In the genomic region with DNA sequence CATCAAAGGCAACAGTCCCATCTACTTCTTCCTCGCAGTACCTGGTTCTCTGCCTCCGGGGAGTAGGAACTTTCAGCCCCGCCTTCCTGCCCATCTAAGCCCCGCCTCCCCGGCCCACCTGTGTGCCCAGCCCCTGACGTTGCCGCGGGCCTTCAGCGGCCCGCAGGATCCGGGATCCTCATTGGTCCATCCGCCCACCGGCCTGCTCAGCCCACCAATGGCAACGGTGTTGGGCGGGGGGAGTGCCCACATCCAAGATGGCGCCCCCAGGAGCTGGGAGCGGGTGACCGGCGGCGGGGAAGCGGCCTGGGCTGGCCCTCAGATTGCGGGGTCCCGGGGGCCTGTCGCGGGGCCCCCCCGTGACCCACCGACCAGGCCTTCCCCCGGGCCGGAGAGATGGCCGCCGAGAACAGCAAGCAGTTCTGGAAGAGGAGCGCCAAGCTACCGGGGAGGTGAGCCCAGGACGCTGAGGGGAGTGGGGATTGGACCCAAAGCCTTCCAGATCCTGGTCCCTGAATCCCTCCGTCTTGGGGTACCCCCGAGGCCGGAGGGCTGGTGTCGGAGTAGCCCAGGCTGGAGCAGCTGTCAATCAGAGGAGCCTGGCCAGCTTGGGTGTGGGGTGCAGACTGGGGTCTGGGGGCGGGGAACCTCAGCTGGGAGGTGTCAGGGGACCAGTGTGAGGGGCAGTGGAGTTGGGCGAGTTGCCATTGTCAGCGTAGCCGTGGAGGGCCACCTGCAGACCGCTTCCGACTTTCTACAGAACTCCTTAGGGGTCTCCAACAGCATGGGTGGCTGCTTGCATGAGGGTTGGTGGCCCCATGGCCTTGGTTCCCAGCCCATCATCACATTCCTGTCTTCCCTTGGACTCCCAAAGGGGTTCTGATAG, we compare ENCODE assay signal across 8 mouse cellular contexts. TPM values are rescaled to one million over a fixed set of nuclear protein-coding genes. Genes with fewer than 3 reads are reported as not detected.
A peak's percentile ranks its signal among the peaks of the same experiment; 100 is the strongest.
DNase-seq lines count a peak whose midpoint lies in the region; ATAC-seq and TF ChIP-seq lines count a peak whose summit lies in the region.

Gene Gm17657, minus strand, starts transcription at position 96 of the 886 bp plus-strand sequence.
Gene Tbc1d22b, plus strand, starts transcription at position 243 of the 886 bp plus-strand sequence.

- H3K4me1 ChIP-seq in bone marrow macrophage, adult 2 months (ENCODE audit: control insufficient read depth, insufficient read depth, low read length): peaks cover 20% of the 10 kb centered on the region
- H3K4me1 ChIP-seq in embryonic fibroblast, embryonic 13.5 days (ENCODE audit: control insufficient read depth, insufficient read depth, low read length): peaks cover 6% of the 10 kb centered on the region; the same call in 1 of the 2 replicates
- peaks cover 16% of the 10 kb centered on the region for H3K4me1 ChIP-seq in heart, embryonic 11.5 days (ENCODE audit: control insufficient read depth, insufficient read depth, low read length)
- H3K4me1 ChIP-seq in kidney, embryonic 16.5 days (ENCODE audit: insufficient read depth, low read length): peaks cover 24% of the 10 kb centered on the region
- H3K4me1 ChIP-seq in liver, adult 2 months (ENCODE audit: control insufficient read depth, insufficient read depth, low read length): peaks cover 8% of the 10 kb centered on the region

- peak; percentile 98 for ATAC-seq in heart, embryonic 11.5 days (replicated peaks; ENCODE audit: insufficient number of reproducible peaks, low FRiP score, low TSS enrichment)
- ATAC-seq in kidney, embryonic 16.5 days (ENCODE audit: low FRiP score, low TSS enrichment): peak; percentile 98

- 0 out of 2 replicates have a peak within 1 kb of the TSS, but pooled peaks have one; percentile 8 for H3K27ac ChIP-seq in bone marrow macrophage, adult 2 months (ENCODE audit: insufficient read depth, low read depth, low read length)
- no peak within 1 kb of the TSS for H3K27ac ChIP-seq in embryonic fibroblast, embryonic 13.5 days (ENCODE audit: insufficient read depth, low read length)
- H3K27ac ChIP-seq in heart, embryonic 11.5 days (ENCODE audit: low read depth, low read length): peak within 1 kb of the TSS; percentile 64
- H3K27ac ChIP-seq in kidney, embryonic 16.5 days (ENCODE audit: low read length): peak within 1 kb of the TSS; percentile 50
- H3K27ac ChIP-seq in liver, adult 2 months (replicated peaks; ENCODE audit: insufficient read depth, low read depth, low read length): peak within 1 kb of the TSS; percentile 37; the same call in 1 of the 2 replicates

- peak within 1 kb of the TSS; percentile 92 for H3K4me3 ChIP-seq in bone marrow macrophage, adult 2 months (ENCODE audit: insufficient read depth, low read length)
- peak within 1 kb of the TSS; percentile 93 for H3K4me3 ChIP-seq in embryonic fibroblast, embryonic 13.5 days (ENCODE audit: insufficient read depth, low read length)
- H3K4me3 ChIP-seq in heart, embryonic 11.5 days (ENCODE audit: low read depth, low read length): peak within 1 kb of the TSS; percentile 95
- H3K4me3 ChIP-seq in kidney, embryonic 16.5 days (ENCODE audit: low read length): peak within 1 kb of the TSS; percentile 98
- H3K4me3 ChIP-seq in liver, adult 2 months (ENCODE audit: insufficient read depth, low read depth, low read length): peak within 1 kb of the TSS; percentile 85
- peak within 1 kb of the TSS; percentile 73 for H3K4me3 ChIP-seq in myocyte

- no peak for TF ChIP-seq POLR2A in bone marrow macrophage, adult 2 months (IDR thresholded peaks at IDR 0.05; ENCODE audit: borderline replicate concordance, low read depth, low read length)
- TF ChIP-seq POLR2A in embryonic fibroblast, embryonic 13.5 days (IDR thresholded peaks at IDR 0.05; ENCODE audit: low read depth, low read length): peak; percentile 68
- TF ChIP-seq POLR2A in liver, adult 2 months (IDR thresholded peaks at IDR 0.05; ENCODE audit: extremely low read depth, insufficient read depth, low read length): 0 out of 2 replicates have a peak, but pooled peaks have one; percentile 34
- peak; percentile 67 for TF ChIP-seq POLR2A in myocyte (IDR thresholded peaks at IDR 0.05; ENCODE audit: insufficient read length, low read depth)

- H3K9me3 ChIP-seq in heart, embryonic 11.5 days (replicated peaks; ENCODE audit: control insufficient read depth, low read length): no peaks in the 10 kb centered on the region
- H3K9me3 ChIP-seq in kidney, embryonic 16.5 days (ENCODE audit: low read length): no peaks in the 10 kb centered on the region

- H3K36me3 ChIP-seq in heart, embryonic 11.5 days (ENCODE audit: control insufficient read depth, insufficient read depth, low read length): no peaks in the 10 kb centered on the region
- H3K36me3 ChIP-seq in kidney, embryonic 16.5 days (ENCODE audit: insufficient read depth, low read length): no peaks in the 10 kb centered on the region
- no peaks in the 10 kb centered on the region for H3K36me3 ChIP-seq in liver, adult 2 months (ENCODE audit: control insufficient read depth, insufficient read depth, low read length)
- no peaks in the 10 kb centered on the region for H3K36me3 ChIP-seq in myocyte (ENCODE audit: control insufficient read depth, insufficient read depth)
- H3K36me3 ChIP-seq in splenic B cell, adult 2 months (ENCODE audit: control insufficient read depth, insufficient read depth, low read length, poor library complexity, severe bottlenecking): no peaks in the 10 kb centered on the region

- peak; percentile 98 for DNase-seq in A20 (ENCODE audit: low read depth, low spot score)
- peak; percentile 79 for DNase-seq in liver, adult 2 months (ENCODE audit: extremely low read depth, low read depth, low spot score)
- peak; percentile 96 for DNase-seq in splenic B cell, adult 2 months (ENCODE audit: low read depth, low spot score)

- H3K4me2 ChIP-seq in heart, embryonic 11.5 days: peak within 1 kb of the TSS; percentile 97
- peak within 1 kb of the TSS; percentile 96 for H3K4me2 ChIP-seq in kidney, embryonic 16.5 days (replicated peaks; ENCODE audit: low read depth, low read length)
- peak within 1 kb of the TSS; percentile 92 for H3K4me2 ChIP-seq in myocyte (ENCODE audit: low read depth)

- no peaks in the 10 kb centered on the region for H3K27me3 ChIP-seq in heart, embryonic 11.5 days (ENCODE audit: control insufficient read depth, insufficient read depth, low read length)
- no peaks in the 10 kb centered on the region for H3K27me3 ChIP-seq in kidney, embryonic 16.5 days (ENCODE audit: insufficient read depth, low read length)
- H3K27me3 ChIP-seq in liver, adult 2 months (ENCODE audit: control insufficient read depth, insufficient read depth, low read length): no peaks in the 10 kb centered on the region
- no peaks in the 10 kb centered on the region for H3K27me3 ChIP-seq in myocyte (ENCODE audit: control insufficient read depth, insufficient read depth, insufficient read length)
- no peaks in the 10 kb centered on the region for H3K27me3 ChIP-seq in splenic B cell, adult 2 months (ENCODE audit: control insufficient read depth, insufficient read depth, low read length, poor library complexity, severe bottlenecking)

- H3K79me2 ChIP-seq in liver, adult 2 months (ENCODE audit: control insufficient read depth, insufficient read depth, low read length): peaks cover 12% of the 10 kb centered on the region; the same call in 1 of the 2 replicates
- H3K79me2 ChIP-seq in myocyte (ENCODE audit: control insufficient read depth, insufficient read depth): peaks cover 21% of the 10 kb centered on the region

- H3ac ChIP-seq in myocyte (ENCODE audit: control insufficient read depth, insufficient read length): peak within 1 kb of the TSS; percentile 10

- WGBS in heart, embryonic 11.5 days (ENCODE audit: insufficient replicate concordance): under 1% methylated on average over 43 of the region's 44 CpGs
- WGBS in kidney, embryonic 16.5 days: under 1% methylated on average over 43 of the region's 44 CpGs
- 1% methylated on average over 44 of the region's 44 CpGs for WGBS in liver, adult 2 months

- H3K9ac ChIP-seq in heart, embryonic 11.5 days (ENCODE audit: low read depth, low read length): peak within 1 kb of the TSS; percentile 94
- peak within 1 kb of the TSS; percentile 96 for H3K9ac ChIP-seq in kidney, embryonic 16.5 days (replicated peaks; ENCODE audit: low read length)
- peak within 1 kb of the TSS; percentile 90 for H3K9ac ChIP-seq in liver, adult 2 months (ENCODE audit: low read depth, low read length)

- no peak for TF ChIP-seq CTCF in bone marrow macrophage, adult 2 months (IDR thresholded peaks at IDR 0.05; ENCODE audit: low read depth, low read length)
- TF ChIP-seq CTCF in embryonic fibroblast, embryonic 13.5 days (IDR thresholded peaks at IDR 0.05; ENCODE audit: borderline replicate concordance, insufficient read depth, low read length): no peak
- no peak for TF ChIP-seq CTCF in liver, adult 2 months (IDR thresholded peaks at IDR 0.05; ENCODE audit: low read depth, low read length)

TF ChIP-seq in myocyte, 11 proteins besides CTCF, POLR2A, EP300 and RAD21:
- TF ChIP-seq TCF3 (IDR thresholded peaks at IDR 0.05; ENCODE audit: insufficient read length, low read depth) (no peak), MYOD1 (IDR thresholded peaks at IDR 0.05; ENCODE audit: control insufficient read depth in 1 of 3, insufficient read length in 2 of 3, low read depth in 2 of 3) (peak in 1 of 3 experiments; percentile 9), MYOG (IDR thresholded peaks at IDR 0.05; ENCODE audit: control insufficient read depth in 1 of 3, insufficient read depth in 1 of 3, insufficient read length in 2 of 3, low read depth in 2 of 3) (peak in 1 of 3 experiments; percentile 41), POLR2AphosphoS2 (IDR thresholded peaks at IDR 0.05; ENCODE audit: insufficient read length, low read depth) (no peak)

RNA-seq across cellular contexts. Expression of gene Gm17657, which starts in this region (rescaled TPM):
- not detected in 2 replicates for polyA plus RNA-seq in bone marrow macrophage, adult 2 months (2012; ENCODE audit: insufficient read depth, insufficient read length, missing spikeins)
- not detected in 2 replicates for polyA plus RNA-seq in embryonic fibroblast, embryonic 13.5 days (2011; ENCODE audit: insufficient read length, low read depth, missing spikeins)
- not detected in 2 replicates for polyA plus RNA-seq in heart, embryonic 11.5 days (2014; fragmentation: Nextera tagmentation; extraction: Ambion mirVana)
- not detected in 2 replicates for polyA plus RNA-seq in kidney, embryonic 16.5 days (2015; fragmentation: Nextera tagmentation; extraction: Ambion mirVana)
- not detected in 2 replicates for total RNA-seq in liver, adult 2 months (2014; rRNA removed)
- polyA plus RNA-seq in liver, adult 2 months (2012; rRNA removed): not detected in 2 replicates
- not detected for polyA plus RNA-seq in myocyte (2012; fragmentation: generic; extraction: Trizol)

RNA-seq across cellular contexts. Expression of gene Tbc1d22b, which starts in this region (rescaled TPM):
- 10.3 and 10.8 TPM in 2 replicates for polyA plus RNA-seq in bone marrow macrophage, adult 2 months (2012; ENCODE audit: insufficient read depth, insufficient read length, missing spikeins)
- 10.7 and 13.6 TPM in 2 replicates for polyA plus RNA-seq in embryonic fibroblast, embryonic 13.5 days (2011; ENCODE audit: insufficient read length, low read depth, missing spikeins)
- polyA plus RNA-seq in heart, embryonic 11.5 days (2014; fragmentation: Nextera tagmentation; extraction: Ambion mirVana): 10.0 and 12.0 TPM in 2 replicates
- polyA plus RNA-seq in kidney, embryonic 16.5 days (2015; fragmentation: Nextera tagmentation; extraction: Ambion mirVana): 16.7 and 19.1 TPM in 2 replicates
- 1.2 and 1.3 TPM in 2 replicates for total RNA-seq in liver, adult 2 months (2014; rRNA removed)
- polyA plus RNA-seq in liver, adult 2 months (2012; rRNA removed): 4.0 and 4.1 TPM in 2 replicates
- 9.0 TPM for polyA plus RNA-seq in myocyte (2012; fragmentation: generic; extraction: Trizol)
